Mouse (Mus musculus): ENCODE measurements around the gene 1700014D04Rik. TPM values are rescaled to one million over a fixed set of nuclear protein-coding genes. Genes with fewer than 3 reads are reported as not detected.

The 1700014D04Rik gene
- not detected for polyA plus RNA-seq (2012; fragmentation: generic; extraction: Trizol)

DNA sequence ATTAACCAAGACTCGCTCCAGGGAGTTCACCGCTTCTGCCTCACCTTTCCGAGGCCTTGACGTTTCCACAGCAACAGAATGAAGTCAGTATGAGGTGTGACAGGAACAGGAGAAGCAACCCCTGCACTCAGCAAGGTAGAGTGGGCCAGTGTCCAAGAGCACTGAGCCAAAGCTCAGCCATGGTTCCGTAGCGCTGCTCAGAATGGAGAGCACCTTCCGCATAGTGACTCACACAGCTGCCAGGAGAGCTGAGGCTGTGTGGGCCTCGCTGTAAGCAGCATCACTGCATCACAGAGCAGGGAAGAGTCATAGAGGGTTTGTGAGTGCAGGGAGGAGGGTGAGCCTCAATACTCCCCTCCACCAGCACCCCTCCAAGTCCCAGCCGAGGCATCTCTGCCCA, at the start of gene 1700014D04Rik:
1700014D04Rik (minus strand) TSS at position 42 of the 400 bp plus-strand sequence.

DNA sequence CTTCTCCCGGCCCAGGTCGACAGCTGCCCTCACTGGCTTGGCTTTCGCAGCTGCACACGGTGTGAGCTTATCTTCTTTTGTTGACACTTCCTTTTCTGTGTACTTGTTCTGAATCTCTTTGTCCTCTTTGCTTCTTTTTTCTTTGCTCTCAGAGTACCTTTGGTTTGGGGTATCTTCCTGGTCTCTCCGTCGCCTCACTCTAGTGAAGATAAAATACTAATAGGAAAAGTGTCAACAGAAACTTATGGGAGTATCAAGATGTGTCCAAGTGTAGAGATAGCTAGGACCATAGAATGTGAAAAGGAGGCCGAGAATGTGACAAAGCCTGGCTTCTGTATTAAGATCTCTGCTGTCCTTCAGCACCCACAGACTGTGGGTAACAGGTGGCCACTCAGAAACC, 35.6 kb upstream of the 1700014D04Rik start, which contains the start of gene Gm49354:
Gm49354 (minus strand) TSS at position 101 of the 400 bp plus-strand sequence.

DNA sequence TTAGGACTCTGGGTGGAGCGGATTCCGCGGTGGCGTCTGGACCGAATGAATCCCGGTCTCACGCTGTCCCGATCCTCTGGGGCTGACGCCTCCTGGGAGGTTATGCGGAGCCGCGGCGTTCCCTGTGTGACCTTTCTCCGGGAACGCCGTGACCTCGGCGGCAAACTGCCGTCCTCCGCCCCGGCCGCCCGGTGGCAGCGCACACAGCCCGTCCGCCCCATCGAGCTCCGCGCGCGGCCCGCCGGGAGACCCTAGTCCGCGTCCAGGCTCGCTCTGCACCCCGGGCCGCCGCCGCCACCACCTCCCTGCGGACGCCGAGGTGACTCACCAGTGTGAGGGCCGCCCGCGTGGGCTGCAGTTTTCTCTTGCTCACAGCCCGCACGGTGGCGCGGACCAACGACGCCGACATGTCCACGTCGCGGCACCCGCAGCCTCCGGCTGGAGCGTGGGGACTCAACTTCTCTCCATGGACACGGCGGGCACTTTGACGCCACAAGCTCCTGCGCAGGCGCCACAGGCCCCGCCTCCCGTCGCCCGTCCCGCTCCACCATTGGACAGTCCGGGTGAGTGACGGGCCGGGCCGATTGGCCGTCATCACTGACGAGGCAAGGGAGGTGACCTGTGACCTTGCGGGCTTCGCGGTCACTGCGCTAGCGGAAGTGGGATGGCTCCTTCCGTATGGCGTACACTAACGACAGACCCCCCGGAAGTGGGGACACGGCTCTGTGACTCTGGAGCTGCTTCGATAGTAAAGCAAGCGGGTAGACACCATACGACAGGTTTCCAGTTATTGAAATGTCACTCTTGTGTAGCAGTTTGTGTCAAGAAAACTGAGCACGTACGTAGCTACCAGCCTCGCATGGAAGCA, 23.0 kb upstream of the 1700014D04Rik start, which contains the start of gene Isca1:
Isca1 (minus strand) TSS at position 515 of the 868 bp plus-strand sequence.

DNA sequence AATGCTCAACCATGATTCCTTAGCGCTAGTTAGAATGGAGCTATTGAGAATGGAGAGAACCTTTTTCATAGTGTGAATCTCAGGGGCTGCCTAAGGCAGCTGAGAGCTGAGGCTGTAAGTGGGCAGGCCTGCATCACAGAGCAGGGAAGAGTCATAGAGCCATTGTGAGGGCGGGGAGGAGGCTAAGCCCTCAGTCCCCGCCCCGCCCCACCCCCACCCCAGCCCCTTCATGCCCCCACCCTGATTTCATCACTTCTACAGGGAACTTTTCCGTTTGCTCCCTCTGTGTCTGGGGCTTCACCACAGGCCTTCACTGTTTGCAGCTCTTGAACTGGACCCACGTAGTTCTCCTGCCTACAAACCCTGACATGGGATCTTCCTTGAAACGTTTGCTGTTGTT, 14.9 kb downstream of the 1700014D04Rik start, which contains the start of gene Spata31d1d:
Spata31d1d (minus strand) TSS at position 101 of the 400 bp plus-strand sequence.

DNA sequence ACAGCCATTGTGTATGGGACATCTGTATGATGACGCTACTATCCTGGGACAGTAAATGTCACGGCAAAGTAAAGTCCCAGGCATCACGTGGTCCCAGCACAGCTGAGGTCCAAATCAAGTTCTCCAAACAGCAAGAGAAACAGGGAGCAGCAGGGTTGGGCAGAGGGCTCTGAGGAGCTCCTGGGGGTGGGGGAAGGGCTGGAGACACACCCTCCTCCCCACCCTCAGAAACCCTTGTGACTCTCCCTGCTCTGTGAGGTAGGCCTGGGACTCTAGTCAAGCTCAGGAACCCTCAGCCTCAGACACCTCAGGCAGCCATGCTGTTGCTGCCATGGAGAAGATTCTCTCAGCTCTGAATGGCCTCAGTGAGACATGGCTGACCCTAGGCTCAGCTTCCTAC, 34.6 kb downstream of the 1700014D04Rik start, which contains the start of gene Spata31d1b:
Spata31d1b (plus strand) TSS at position 301 of the 400 bp plus-strand sequence.

DNA sequence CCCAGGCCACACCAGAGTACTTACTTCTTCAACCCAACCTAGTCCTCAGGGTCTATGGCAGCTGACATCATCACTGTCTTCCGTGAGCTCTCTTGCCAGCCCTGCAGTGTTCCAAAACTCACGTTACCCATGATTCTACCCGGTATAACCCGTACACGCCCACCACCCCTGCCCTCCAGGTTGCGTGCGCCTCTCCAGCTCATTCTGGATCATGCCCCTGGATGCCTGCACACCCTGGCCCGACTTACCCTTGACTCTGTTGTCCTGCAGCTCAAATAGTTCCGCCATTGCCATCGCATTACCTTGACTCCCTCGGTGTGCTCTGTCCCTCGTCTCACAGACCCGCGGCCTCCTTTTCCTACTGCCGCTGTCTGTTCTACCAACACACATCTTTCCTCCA, 36.3 kb downstream of the 1700014D04Rik start, which contains the start of gene Spata31d1a:
Spata31d1a (minus strand) TSS at position 101 of the 400 bp plus-strand sequence.

DNA sequence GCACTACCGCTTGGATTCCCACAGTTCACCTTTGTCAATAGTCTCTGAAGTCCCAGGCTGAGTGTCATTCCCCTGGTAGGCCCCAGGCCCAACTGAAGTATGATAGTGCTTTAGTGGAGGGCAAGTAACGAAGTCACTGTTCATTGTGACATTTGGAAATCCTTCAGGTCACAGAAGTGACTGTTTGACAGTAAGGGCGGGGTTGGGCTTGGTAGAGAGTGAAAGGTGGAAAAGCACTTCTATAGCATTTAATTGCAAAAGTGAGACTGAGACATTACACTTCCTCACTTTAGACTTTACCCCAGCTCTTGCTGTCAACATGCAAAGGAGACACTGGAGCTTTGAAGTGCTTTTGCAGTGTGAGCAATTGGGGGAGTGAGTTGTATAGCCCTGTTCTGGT, 52.5 kb downstream of the 1700014D04Rik start, which contains the start of gene 4921517D22Rik:
4921517D22Rik (minus strand) TSS at position 101 of the 400 bp plus-strand sequence.

Other genes with a start within 250 kb of the 1700014D04Rik start
- gene Agtpbp1, start 161.5 kb downstream of the 1700014D04Rik start, polyA plus RNA-seq (2012; fragmentation: generic; extraction: Trizol): 1 to 10 TPM; 2.6 to 8.4 TPM
- 10 to 100 TPM; 12.8 to 51.3 TPM for gene Naa35, start 161.5 kb downstream of the 1700014D04Rik start, polyA plus RNA-seq (2012; fragmentation: generic; extraction: Trizol)
- 1 to 10 TPM in 1 of 2 experiments, under 1 TPM in 1; 0.20 to 4.2 TPM for gene Golm1, start 70.9 kb downstream of the 1700014D04Rik start, polyA plus RNA-seq (2012; fragmentation: generic; extraction: Trizol)
- gene 4921517D22Rik, start 52.6 kb downstream of the 1700014D04Rik start, polyA plus RNA-seq (2012; fragmentation: generic; extraction: Trizol): not detected
- gene Spata31d1a, start 36.4 kb downstream of the 1700014D04Rik start, polyA plus RNA-seq (2012; fragmentation: generic; extraction: Trizol): not detected
- gene Spata31d1b, start 34.5 kb downstream of the 1700014D04Rik start, polyA plus RNA-seq (2012; fragmentation: generic; extraction: Trizol): under 1 TPM in 1 of 2 experiments, not detected in 1; 0.01 TPM
- not detected for gene Spata31d1d, start 15.0 kb downstream of the 1700014D04Rik start, polyA plus RNA-seq (2012; fragmentation: generic; extraction: Trizol)
- 10 to 100 TPM; 10.1 to 52.7 TPM for gene Isca1, start 23.1 kb upstream of the 1700014D04Rik start, polyA plus RNA-seq (2012; fragmentation: generic; extraction: Trizol)
- gene Gm49354, start 35.5 kb upstream of the 1700014D04Rik start, polyA plus RNA-seq (2012; fragmentation: generic; extraction: Trizol): not detected
- gene Tut7, start 76.4 kb upstream of the 1700014D04Rik start, polyA plus RNA-seq (2012; fragmentation: generic; extraction: Trizol): 10 to 100 TPM in 1 of 2 experiments, 1 to 10 TPM in 1; 1.1 to 20.1 TPM